Mouse (Mus musculus): ENCODE data around the gene Vps8. TPM values are rescaled to one million over a fixed set of nuclear protein-coding genes. Genes with fewer than 3 reads are reported as not detected.

Vps8 gene
- polyA plus RNA-seq (2012): 26.4 and 36.3 TPM in 2 replicates

- TF ChIP-seq GATA1 (IDR thresholded peaks at IDR 0.05; ENCODE audit: low read length): no peak
Observed at GRCm38 (mm10) chr16:21422645-21423545, at the start of gene Vps8. Gene Vps8 (plus strand): TSS chr16:21423118.

GRCm38 (mm10) chr16:21373316-21373960 is 49.5 kb upstream of the Vps8 start:
- no peak for TF ChIP-seq GATA1 (IDR thresholded peaks at IDR 0.05; ENCODE audit: low read length)

GRCm38 (mm10) chr16:21374067-21374466 is 48.9 kb upstream of the Vps8 start:
- TF ChIP-seq GATA1 (IDR thresholded peaks at IDR 0.05; ENCODE audit: low read length): no peak

- TF ChIP-seq GATA1 (IDR thresholded peaks at IDR 0.05; ENCODE audit: low read length): no peak
Observed at GRCm38 (mm10) chr16:21375147-21375546, 47.8 kb upstream of the Vps8 start.

GRCm38 (mm10) chr16:21376316-21376715 is 46.6 kb upstream of the Vps8 start:
- no peak for TF ChIP-seq GATA1 (IDR thresholded peaks at IDR 0.05; ENCODE audit: low read length)

- TF ChIP-seq GATA1 (IDR thresholded peaks at IDR 0.05; ENCODE audit: low read length): no peak
Observed at GRCm38 (mm10) chr16:21376949-21377604, 45.8 kb upstream of the Vps8 start.

- TF ChIP-seq GATA1 (IDR thresholded peaks at IDR 0.05; ENCODE audit: low read length): no peak
Observed at GRCm38 (mm10) chr16:21377605-21377968, 45.3 kb upstream of the Vps8 start.

- no peak for TF ChIP-seq GATA1 (IDR thresholded peaks at IDR 0.05; ENCODE audit: low read length)
Observed at GRCm38 (mm10) chr16:21381469-21381868, 41.4 kb upstream of the Vps8 start.

GRCm38 (mm10) chr16:21382152-21382911 is 40.6 kb upstream of the Vps8 start:
- TF ChIP-seq GATA1 (IDR thresholded peaks at IDR 0.05; ENCODE audit: low read length): no peak

- TF ChIP-seq GATA1 (IDR thresholded peaks at IDR 0.05; ENCODE audit: low read length): no peak
Observed at GRCm38 (mm10) chr16:21385926-21386881, 36.7 kb upstream of the Vps8 start.

- TF ChIP-seq GATA1 (IDR thresholded peaks at IDR 0.05; ENCODE audit: low read length): no peak
Observed at GRCm38 (mm10) chr16:21389316-21389715, 33.6 kb upstream of the Vps8 start.

GRCm38 (mm10) chr16:21390744-21391143 is 32.2 kb upstream of the Vps8 start:
- no peak for TF ChIP-seq GATA1 (IDR thresholded peaks at IDR 0.05; ENCODE audit: low read length)

GRCm38 (mm10) chr16:21392099-21392498 is 30.8 kb upstream of the Vps8 start:
- no peak for TF ChIP-seq GATA1 (IDR thresholded peaks at IDR 0.05; ENCODE audit: low read length)

- TF ChIP-seq GATA1 (IDR thresholded peaks at IDR 0.05; ENCODE audit: low read length): no peak
Observed at GRCm38 (mm10) chr16:21392517-21393112, 30.3 kb upstream of the Vps8 start.
